Mouse (Mus musculus) ES-E14 (cell line): ENCODE measurements at regions not wholly inside any gene's neighbourhood (a gene's known extent, or its start where the extent isn't known, plus 50 kb on each side); places are given as distances from the start of the nearest gene placed in this dataset.

ENCODE experiments used
- DNase-seq: peaks from one replicate; pipeline ENCODE4 v3.0.0-alpha.2; 2013; ENCODE audit warnings: low read depth, low spot score
- H3K27ac ChIP-seq: 2 replicates; pipeline ENCODE4 v1.5.1; 2012; ENCODE audit warnings: low read depth, mild to moderate bottlenecking, low read length, moderate library complexity, mixed read lengths; ENCODE audit not compliant: poor library complexity, insufficient read depth, severe bottlenecking
- H3K36me3 ChIP-seq: 2 replicates; pipeline ENCODE4 v1.6.1; 2012; ENCODE audit warnings: mild to moderate bottlenecking, low read length, moderate library complexity, mixed read lengths; ENCODE audit not compliant: control insufficient read depth, poor library complexity, insufficient read depth, severe bottlenecking
- H3K4me1 ChIP-seq, 2 experiments: fragments of 150-350 bp in 1 of 2; sonication (generic) in 1 of 2; 2 replicates each; pipeline ENCODE4 v1.6.1; 2012; ENCODE audit warnings: low read length in 2 of 2, mild to moderate bottlenecking in 1 of 2, mixed read lengths in 1 of 2; ENCODE audit not compliant: control insufficient read depth in 2 of 2, insufficient read depth in 2 of 2, poor library complexity in 1 of 2
- H3K4me3 ChIP-seq, 2 experiments: fragments of 150-350 bp in 1 of 2; sonication (generic) in 1 of 2; 2 replicates each; pipeline ENCODE4 v1.5.1; 2012; ENCODE audit warnings: low read length in 2 of 2, low read depth in 1 of 2, mild to moderate bottlenecking in 1 of 2, mixed read lengths in 1 of 2; ENCODE audit not compliant: insufficient read depth in 1 of 2, poor library complexity in 1 of 2, severe bottlenecking in 1 of 2
- H3K9ac ChIP-seq: 2 replicates; pipeline ENCODE4 v1.6.1; 2012; ENCODE audit warnings: low read depth, mild to moderate bottlenecking, low read length, mixed read lengths; ENCODE audit not compliant: poor library complexity, insufficient read depth, severe bottlenecking
- H3K9me3 ChIP-seq: fragments of 150-350 bp; sonication (generic); 2 replicates; pipeline ENCODE4 v1.6.1; 2012; ENCODE audit warnings: low read depth, mild to moderate bottlenecking, low read length; ENCODE audit not compliant: control insufficient read depth, insufficient read depth
- CHD2 ChIP-seq: IDR thresholded peaks from 2 replicates; pipeline ENCODE4 v1.6.1; 2014; ENCODE audit warnings: mild to moderate bottlenecking, low read depth, low read length, inconsistent platforms
- HCFC1 ChIP-seq: IDR thresholded peaks from 2 replicates; pipeline ENCODE4 v1.6.1; 2012; ENCODE audit warnings: low read length, inconsistent platforms, borderline replicate concordance; ENCODE audit not compliant: insufficient read depth
- MAFK ChIP-seq: IDR thresholded peaks from 2 replicates; pipeline ENCODE4 v1.6.1; 2014; ENCODE audit warnings: mild to moderate bottlenecking, low read depth, low read length, inconsistent platforms; ENCODE audit not compliant: insufficient read depth
- ZC3H11A ChIP-seq: IDR thresholded peaks from 2 replicates; pipeline ENCODE4 v1.6.1; 2012; ENCODE audit warnings: low read depth, mild to moderate bottlenecking, inconsistent platforms, low read length, borderline replicate concordance
- ZNF384 ChIP-seq: IDR thresholded peaks from 2 replicates; pipeline ENCODE4 v1.6.1; 2012; ENCODE audit warnings: low read depth, low read length, inconsistent platforms
- in situ Hi-C, 2 experiments: fragments of 600-800 bp; cut with MboI; formaldehyde crosslinking; loops; one replicate each; pipeline ENCODE4 v1.15.1; 2025; ENCODE audit warnings: low sequenced_read_pairs in 2 of 2, inconsistent platforms in 1 of 2; ENCODE audit not compliant: unreplicated experiment in 2 of 2

DNA sequence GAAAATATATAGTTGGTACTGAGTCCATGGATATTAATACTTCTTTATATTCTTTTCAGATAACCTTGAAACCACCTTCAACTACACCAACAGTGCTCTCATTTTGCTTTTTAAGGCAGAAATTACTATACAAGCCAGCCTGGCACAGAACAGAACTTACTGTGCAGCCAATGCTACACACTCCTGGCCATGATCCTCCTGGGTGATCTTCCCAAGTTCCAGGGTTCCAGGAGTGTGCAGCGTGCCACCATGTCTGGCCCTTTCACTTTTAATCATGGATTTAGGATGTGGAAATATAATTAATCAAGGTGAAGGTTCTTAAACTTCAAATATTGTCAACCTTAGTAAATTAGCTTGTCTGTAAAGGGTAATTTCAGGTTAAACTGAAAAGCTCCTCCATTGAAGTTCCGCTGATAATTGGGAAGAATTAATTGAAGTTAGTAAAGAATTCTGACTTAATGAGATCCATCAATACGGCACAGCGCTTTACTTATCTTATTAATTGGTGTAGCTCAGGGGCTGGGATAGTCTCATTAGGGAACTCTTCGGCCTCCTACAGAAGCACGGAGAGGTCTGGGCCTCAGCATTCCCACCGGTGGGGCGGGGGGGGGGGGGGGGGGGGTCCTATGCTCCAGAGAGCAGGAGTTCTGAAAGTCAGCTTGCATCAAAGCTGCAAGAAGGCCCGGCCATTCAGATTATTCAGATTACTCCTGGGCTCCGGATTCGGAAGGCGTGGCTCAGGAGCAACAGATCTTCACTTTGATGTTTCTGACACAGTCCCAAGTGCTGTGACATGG, 166.1 kb upstream of the Spats2l start:
- no peak overlapping the region for H3K27ac ChIP-seq

DNA sequence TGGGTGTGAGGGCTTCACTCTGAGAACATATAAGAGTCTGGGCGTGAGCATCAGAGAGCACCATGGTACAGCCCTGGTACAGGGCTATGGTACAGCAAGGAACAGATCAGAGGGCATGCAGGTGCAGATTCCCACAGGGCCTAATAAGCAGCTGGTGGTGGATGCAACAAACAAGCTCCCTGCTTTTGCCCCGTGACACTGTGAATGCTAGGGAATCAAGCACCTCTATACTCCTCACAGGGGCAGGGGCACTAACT, 165.6 kb upstream of the Spats2l start:
- in situ Hi-C loops, result no loop called here
- no peak for DNase-seq
- H3K9ac ChIP-seq, result no peak overlapping the region
- TF ChIP-seq MAFK, result no peak
- no peak for TF ChIP-seq ZC3H11A
- TF ChIP-seq HCFC1, result no peak
- no peak for TF ChIP-seq CHD2
- no peak for TF ChIP-seq ZNF384
- no peak overlapping the region for H3K4me3 ChIP-seq
- H3K27ac ChIP-seq, result no peak overlapping the region
- no peaks in the 10 kb centered on the region for H3K9me3 ChIP-seq
- no peaks in the 10 kb centered on the region for H3K36me3 ChIP-seq
- H3K4me1 ChIP-seq, result peaks cover 17 to 30% of the 10 kb centered on the region in 2 experiments

More for the DNA sequence above, 166.1 kb upstream of the Spats2l start:
- H3K4me1 ChIP-seq, result peaks cover 15 to 26% of the 10 kb centered on the region in 2 experiments
- no peak overlapping the region for H3K4me3 ChIP-seq
- DNase-seq, result no peak
- H3K36me3 ChIP-seq, result no peaks in the 10 kb centered on the region
- in situ Hi-C loops, result no loop called here
- TF ChIP-seq ZNF384 (no peak), ZC3H11A (no peak), CHD2 (no peak), HCFC1 (no peak), MAFK (no peak)
- no peak overlapping the region for H3K9ac ChIP-seq
- no peaks in the 10 kb centered on the region for H3K9me3 ChIP-seq

DNA sequence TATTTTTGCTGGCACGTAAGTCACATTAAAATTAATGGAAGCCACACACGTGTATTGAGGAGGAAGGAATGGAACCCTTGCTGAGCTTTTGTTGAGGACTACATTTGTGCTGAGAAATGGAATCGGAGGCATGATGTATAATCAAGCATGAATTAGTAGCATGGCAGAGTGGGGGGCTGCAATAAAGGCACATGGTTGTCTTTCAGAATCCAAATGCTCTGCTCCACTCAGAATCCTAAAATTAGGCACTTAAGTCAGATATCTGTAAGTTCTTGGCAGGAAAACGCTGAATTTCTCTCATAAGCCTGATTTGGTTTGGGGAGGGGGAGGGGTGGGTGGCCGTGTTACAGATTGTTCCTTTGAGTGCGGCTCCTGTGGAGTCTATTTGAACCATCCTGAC, 164.7 kb upstream of the Spats2l start:
- H3K4me1 ChIP-seq, result peaks cover 17 to 31% of the 10 kb centered on the region in 2 experiments
- H3K9ac ChIP-seq, result no peak overlapping the region
- H3K9me3 ChIP-seq, result no peaks in the 10 kb centered on the region
- no peak overlapping the region for H3K27ac ChIP-seq
- H3K36me3 ChIP-seq, result no peaks in the 10 kb centered on the region
- no peak for DNase-seq
- H3K4me3 ChIP-seq, result no peak overlapping the region
- in situ Hi-C loops, result no loop called here
- TF ChIP-seq ZNF384 (no peak), HCFC1 (no peak), ZC3H11A (no peak), CHD2 (no peak), MAFK (no peak)

DNA sequence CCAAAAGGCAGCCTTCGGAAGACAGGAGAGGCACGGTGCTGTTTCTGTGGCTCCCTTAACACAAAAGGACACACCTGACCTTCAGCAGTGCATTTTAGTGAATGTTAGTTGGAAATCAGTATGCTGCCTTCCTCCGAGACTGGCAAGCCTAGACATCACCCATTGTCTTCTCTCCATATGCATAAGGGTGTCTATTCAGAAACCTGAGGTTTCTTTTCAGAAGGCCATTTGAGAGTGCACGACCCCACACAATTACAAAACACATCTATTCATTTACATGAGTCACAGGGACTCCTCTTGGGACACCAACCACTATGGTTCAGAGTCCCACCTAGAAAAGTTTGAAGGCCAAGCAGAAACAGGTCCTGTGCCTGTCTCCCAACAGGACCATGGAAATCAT, 161.8 kb upstream of the Spats2l start:
- in situ Hi-C loops, result no loop called here
- Histone ChIP-seq H3K9ac (no peak overlapping the region), H3K4me1 (peaks cover 16 to 28% of the 10 kb centered on the region in 2 experiments), H3K36me3 (no peaks in the 10 kb centered on the region), H3K27ac (0 out of 2 replicates have a peak overlapping the region, but pooled peaks have one; percentile 47), H3K9me3 (no peaks in the 10 kb centered on the region), H3K4me3 (no peak overlapping the region)
- DNase-seq, result no peak
- TF ChIP-seq ZNF384 (no peak), ZC3H11A (no peak), HCFC1 (no peak), CHD2 (no peak), MAFK (no peak)
